Mouse (Mus musculus) erythroblast, adult 5-6 weeks (primary cell): ENCODE measurements around the gene Trpv6. TPM values are rescaled to one million over a fixed set of nuclear protein-coding genes. Genes with fewer than 3 reads are reported as not detected.
A peak's percentile ranks its signal among the peaks of the same experiment; 100 is the strongest.

Experiments
- ATAC-seq: replicated peaks from 2 replicates; pipeline ENCODE4 v1.8.0; 2016; ENCODE audit warnings: moderate number of reproducible peaks, mild to moderate bottlenecking, moderate TSS enrichment, inconsistent platforms; ENCODE audit not compliant: poor library complexity, low FRiP score, severe bottlenecking
- total RNA-seq, 2 experiments: library from RNA; stranded (forward) in 1 of 2; stranded (reverse) in 1 of 2; fragments of 150-400 nt in 1 of 2; fragments of 200-764, 138-1000 nt in 1 of 2; gene quantifications; 2 replicates each; pipeline versions ENCODE4 v1.2.3 to v1.2.4; 2015 to 2017; ENCODE audit warnings: low replicate concordance in 2 of 2

The Trpv6 gene
- total RNA-seq, 2 experiments from 2014 or later: not detected

DNA sequence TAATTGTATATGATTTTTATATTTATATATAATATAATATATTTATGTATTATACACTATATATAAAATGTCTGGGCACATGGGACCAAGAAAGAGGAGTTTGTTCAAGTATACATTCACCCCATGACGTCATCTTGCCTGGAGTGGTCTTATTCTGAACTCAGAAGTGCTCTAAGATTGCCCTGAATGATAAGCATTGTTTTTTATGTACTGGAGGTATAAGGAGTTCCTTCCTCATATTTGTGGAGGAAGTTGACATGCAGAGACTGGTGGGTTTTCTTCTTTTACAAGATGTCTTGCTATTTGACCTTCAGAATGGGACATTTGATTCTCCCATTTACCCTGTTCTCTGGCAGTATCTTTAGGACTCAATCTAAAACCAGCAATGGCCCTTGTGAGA lies 8.0 kb downstream of the Trpv6 start:
- ATAC-seq: no peak

DNA sequence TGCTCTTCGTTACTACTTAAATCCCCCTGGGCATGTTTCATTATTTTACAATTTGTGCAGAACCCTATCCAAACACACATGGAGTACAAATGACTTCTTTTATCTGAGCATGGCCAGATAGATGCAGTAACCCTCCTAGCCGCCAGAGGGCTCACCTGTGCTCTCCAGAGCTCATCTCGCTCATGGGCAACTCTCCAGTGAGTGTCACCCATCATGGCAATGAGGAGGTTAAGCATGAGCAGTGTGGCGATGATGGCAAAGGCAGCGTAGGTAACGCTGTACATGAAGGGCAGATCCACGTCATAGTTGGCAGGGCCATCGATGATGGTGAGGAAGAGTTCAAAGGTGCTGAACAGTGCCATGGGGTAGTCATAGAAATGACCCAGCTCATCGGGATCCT lies 13.5 kb downstream of the Trpv6 start:
- ATAC-seq: peak; percentile 84

- no peak for ATAC-seq
Measured at GRCm38 (mm10) chr6:41621241-41621990, 14.8 kb downstream of the Trpv6 start.

GRCm38 (mm10) chr6:41620173-41620798 lies 15.9 kb downstream of the Trpv6 start:
- ATAC-seq: no peak

GRCm38 (mm10) chr6:41607637-41608036 lies 28.6 kb downstream of the Trpv6 start:
- no peak for ATAC-seq

DNA sequence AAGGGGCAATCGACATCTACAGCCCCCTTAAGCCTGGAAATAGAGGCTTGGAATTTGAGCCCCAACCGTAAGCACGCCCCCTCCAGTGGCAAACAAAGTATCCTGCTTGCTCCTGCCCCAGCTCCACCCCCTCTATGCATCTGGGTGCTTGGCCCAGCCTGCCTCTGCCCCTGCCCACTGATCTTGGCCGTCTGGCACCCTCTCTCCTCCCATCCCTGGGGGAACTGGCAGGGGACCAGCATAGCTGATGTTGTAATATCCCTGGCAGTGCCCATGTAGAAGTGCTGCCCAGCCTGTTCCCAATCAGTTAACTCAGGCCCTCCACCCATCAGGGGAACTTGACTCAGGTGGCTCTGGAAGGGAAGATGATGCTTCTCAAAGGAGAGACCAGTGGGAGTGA lies 30.0 kb downstream of the Trpv6 start:
- no peak for ATAC-seq

- ATAC-seq: no peak
Measured at GRCm38 (mm10) chr6:41605794-41606104, 30.5 kb downstream of the Trpv6 start.

GRCm38 (mm10) chr6:41605061-41605793 lies 31.0 kb downstream of the Trpv6 start, which contains the start of gene Ephb6:
Gene Ephb6, plus strand, starts transcription at chr6:41605482.
- no peak for ATAC-seq

DNA sequence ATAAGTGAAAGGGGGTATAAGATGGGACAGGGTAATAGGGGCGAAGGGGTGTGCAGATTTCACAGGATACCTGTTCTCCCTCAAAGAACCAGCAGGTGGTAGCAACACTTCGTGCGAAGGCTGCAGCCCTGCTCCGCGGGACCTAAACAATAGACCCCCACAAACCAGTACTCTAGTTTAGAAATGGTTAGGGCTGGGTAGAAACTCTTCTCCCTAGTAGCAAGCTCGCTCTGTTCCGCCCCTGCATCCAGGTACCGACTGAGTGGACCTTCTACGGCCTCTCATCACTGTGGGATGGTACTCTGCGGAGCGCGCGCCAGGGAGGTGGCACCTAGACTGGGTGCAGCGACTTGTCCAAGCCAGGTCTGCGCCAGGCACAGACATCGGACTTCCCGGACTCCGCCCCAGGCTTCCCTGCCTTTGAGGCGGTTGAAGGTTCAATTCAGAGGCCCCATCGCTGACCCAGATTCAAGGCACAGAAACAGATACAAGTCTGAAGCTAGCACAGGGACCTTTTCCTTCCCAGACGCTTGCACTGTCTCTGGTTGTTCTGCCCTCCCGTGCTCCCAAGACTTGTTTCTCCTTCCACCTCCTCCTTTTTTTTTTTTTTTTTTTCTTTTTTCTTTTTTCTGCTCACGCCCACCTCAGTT lies 31.7 kb downstream of the Trpv6 start:
- no peak for ATAC-seq

DNA sequence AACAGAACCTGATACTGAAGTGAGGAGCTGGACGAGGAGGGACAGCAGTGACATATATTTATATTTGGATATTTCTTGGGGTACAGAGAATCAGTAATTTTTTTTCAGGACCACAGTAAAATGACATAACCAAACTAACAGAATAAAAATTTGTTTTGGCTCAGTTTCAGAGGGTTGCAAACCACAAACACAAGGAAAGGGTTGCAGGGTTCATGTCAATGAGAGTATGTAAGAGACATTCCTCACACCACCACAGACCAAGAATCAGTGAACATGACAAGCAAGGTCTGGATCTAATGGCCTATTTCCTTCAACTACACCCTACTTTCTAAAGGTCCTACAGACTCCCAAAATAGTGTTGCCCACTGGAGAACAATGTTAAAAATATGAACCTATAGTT lies 54.0 kb downstream of the Trpv6 start:
- no peak for ATAC-seq

- ATAC-seq: no peak
Measured at GRCm38 (mm10) chr6:41581295-41581694, 54.9 kb downstream of the Trpv6 start.

- ATAC-seq: no peak
Measured at GRCm38 (mm10) chr6:41577297-41577696, 58.9 kb downstream of the Trpv6 start.

DNA sequence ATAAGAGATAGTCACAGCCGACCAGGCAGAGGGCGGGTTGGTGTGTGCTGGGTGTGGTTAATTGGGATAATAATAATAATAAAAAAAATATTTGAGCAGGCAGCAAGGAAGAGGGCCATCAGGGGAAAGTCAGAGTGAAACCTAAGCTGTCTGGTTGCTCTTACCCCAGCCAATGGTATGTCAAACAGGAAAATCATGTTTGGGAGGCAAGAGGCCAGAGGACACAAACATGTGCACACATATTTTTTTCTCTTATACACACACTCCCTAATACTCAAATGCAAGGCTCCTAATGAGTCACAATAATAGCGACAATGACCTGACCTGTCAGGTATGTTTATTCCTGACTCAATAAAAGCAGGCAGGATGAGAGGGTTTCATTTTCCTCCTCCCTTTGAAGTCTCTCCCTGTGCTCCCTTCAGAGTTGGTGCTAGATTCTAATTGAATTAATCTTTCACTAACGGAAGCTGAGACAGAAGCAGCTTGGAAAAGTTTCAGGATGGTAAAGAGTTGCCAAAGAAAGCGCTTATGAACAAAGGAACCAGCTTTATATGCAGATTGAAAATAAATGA lies 59.6 kb downstream of the Trpv6 start:
- ATAC-seq: no peak

Other genes with a start within 250 kb of the Trpv6 start
- gene Gm5771, start 244.0 kb downstream of the Trpv6 start, total RNA-seq (2015; ENCODE audit: low replicate concordance): not detected in 2 replicates
- gene Gm5771, start 244.0 kb downstream of the Trpv6 start, total RNA-seq (2017; ENCODE audit: low replicate concordance): not detected in 2 replicates
- not detected in 2 replicates for gene Gm10334, start 190.3 kb downstream of the Trpv6 start, total RNA-seq (2015; ENCODE audit: low replicate concordance)
- gene Gm10334, start 190.3 kb downstream of the Trpv6 start, total RNA-seq (2017; ENCODE audit: low replicate concordance): not detected in 2 replicates
- not detected in 2 replicates for gene Prss1, start 177.5 kb downstream of the Trpv6 start, total RNA-seq (2015; ENCODE audit: low replicate concordance)
- gene Prss1, start 177.5 kb downstream of the Trpv6 start, total RNA-seq (2017; ENCODE audit: low replicate concordance): not detected in 2 replicates
- not detected in 2 replicates for gene Prss2, start 114.6 kb downstream of the Trpv6 start, total RNA-seq (2015; ENCODE audit: low replicate concordance)
- gene Prss2, start 114.6 kb downstream of the Trpv6 start, total RNA-seq (2017; ENCODE audit: low replicate concordance): not detected in 2 replicates
- not detected in 2 replicates for gene Ephb6, start 30.9 kb downstream of the Trpv6 start, total RNA-seq (2015; ENCODE audit: low replicate concordance)
- 0.28 TPM in 1 of 2 replicates, not detected in the other for gene Ephb6, start 30.9 kb downstream of the Trpv6 start, total RNA-seq (2017; ENCODE audit: low replicate concordance)
- gene Trpv5, start 44.4 kb upstream of the Trpv6 start, total RNA-seq (2015; ENCODE audit: low replicate concordance): 2.5 and 5.0 TPM in 2 replicates
- 3.2 and 4.5 TPM in 2 replicates for gene Trpv5, start 44.4 kb upstream of the Trpv6 start, total RNA-seq (2017; ENCODE audit: low replicate concordance)
- gene Llcfc1, start 48.0 kb upstream of the Trpv6 start, total RNA-seq (2015; ENCODE audit: low replicate concordance): not detected in 2 replicates
- 2.6 TPM in 1 of 2 replicates, not detected in the other for gene Llcfc1, start 48.0 kb upstream of the Trpv6 start, total RNA-seq (2017; ENCODE audit: low replicate concordance)
- gene Kel, start 67.9 kb upstream of the Trpv6 start, total RNA-seq (2015; ENCODE audit: low replicate concordance): 2,664 and 2,909 TPM in 2 replicates
- 999 and 1,312 TPM in 2 replicates for gene Kel, start 67.9 kb upstream of the Trpv6 start, total RNA-seq (2017; ENCODE audit: low replicate concordance)
- not detected in 2 replicates for gene Olfr459, start 138.8 kb upstream of the Trpv6 start, total RNA-seq (2015; ENCODE audit: low replicate concordance)
- gene Olfr459, start 138.8 kb upstream of the Trpv6 start, total RNA-seq (2017; ENCODE audit: low replicate concordance): 0.28 TPM in 1 of 2 replicates, not detected in the other
- not detected in 2 replicates for gene Pip, start 211.1 kb upstream of the Trpv6 start, total RNA-seq (2015; ENCODE audit: low replicate concordance)
- gene Pip, start 211.1 kb upstream of the Trpv6 start, total RNA-seq (2017; ENCODE audit: low replicate concordance): not detected in 2 replicates
- not detected in 2 replicates for gene Sval2, start 216.6 kb upstream of the Trpv6 start, total RNA-seq (2015; ENCODE audit: low replicate concordance)
- gene Sval2, start 216.6 kb upstream of the Trpv6 start, total RNA-seq (2017; ENCODE audit: low replicate concordance): not detected in 2 replicates